Mouse (Mus musculus) CH12.LX (cell line): ENCODE measurements around the gene Zbtb46. TPM values are rescaled to one million over a fixed set of nuclear protein-coding genes. Genes with fewer than 3 reads are reported as not detected.
A peak's percentile ranks its signal among the peaks of the same experiment; 100 is the strongest.

Experiments
- DNase-seq: peaks from one replicate; pipeline ENCODE4 v3.0.0-alpha.2; 2013; ENCODE audit errors: extremely low read depth
- H3K27ac ChIP-seq: 2 replicates; pipeline ENCODE4 v1.5.1; 2012; ENCODE audit warnings: low read depth, mild to moderate bottlenecking, control low read depth, moderate library complexity; ENCODE audit not compliant: insufficient read depth
- H3K27me3 ChIP-seq: replicated peaks from 2 replicates; pipeline ENCODE3; 2012; ENCODE audit warnings: inconsistent platforms
- H3K36me3 ChIP-seq, 2 experiments: replicated peaks in 1 of 2; 2 replicates each; pipeline versions ENCODE3 to v1.6.1; 2012; ENCODE audit warnings: inconsistent platforms in 1 of 2, low read length in 1 of 2, mild to moderate bottlenecking in 1 of 2, mixed read lengths in 1 of 2, moderate library complexity in 1 of 2; ENCODE audit not compliant: control insufficient read depth in 1 of 2, insufficient read depth in 1 of 2
- H3K4me1 ChIP-seq, 2 experiments: 2 replicates each; pipeline ENCODE4 v1.6.1; 2012; ENCODE audit warnings: inconsistent platforms in 1 of 2, moderate library complexity in 1 of 2; ENCODE audit not compliant: insufficient read depth in 2 of 2, control insufficient read depth in 1 of 2
- H3K4me2 ChIP-seq: 2 replicates; pipeline ENCODE4 v1.6.1; 2012; ENCODE audit warnings: low read depth, mild to moderate bottlenecking, control low read depth; ENCODE audit not compliant: poor library complexity, insufficient read depth, severe bottlenecking
- H3K4me3 ChIP-seq, 3 experiments: fragments of 150-350 bp in 1 of 3; sonication (generic) in 1 of 3; replicated peaks in 1 of 3; 2 replicates each; pipeline versions ENCODE3 to v1.5.1; 2011 to 2012; ENCODE audit warnings: low read depth in 2 of 3, low read length in 2 of 3, mild to moderate bottlenecking in 2 of 3, moderate library complexity in 2 of 3, control low read depth in 1 of 3, improper control_type of control experiment in 1 of 3, inconsistent platforms in 1 of 3, mixed read lengths in 1 of 3; ENCODE audit not compliant: poor library complexity in 1 of 3
- H3K79me2 ChIP-seq: replicated peaks from 2 replicates; pipeline ENCODE4 v1.6.1; 2012; ENCODE audit warnings: mild to moderate bottlenecking, moderate library complexity; ENCODE audit not compliant: control insufficient read depth, poor library complexity, insufficient read depth, severe bottlenecking; ENCODE audit errors: extremely low read depth
- H3K9ac ChIP-seq: 2 replicates; pipeline ENCODE4 v1.6.1; 2012; ENCODE audit warnings: low read depth, mild to moderate bottlenecking, control low read depth, moderate library complexity; ENCODE audit not compliant: insufficient read depth
- H3K9me3 ChIP-seq: replicated peaks from 2 replicates; pipeline ENCODE3; 2012; ENCODE audit warnings: low read length, inconsistent platforms, mixed read lengths
- CHD2 ChIP-seq: IDR thresholded peaks from 2 replicates; pipeline ENCODE4 v1.6.1; 2011; ENCODE audit warnings: low read length, improper control_type of control experiment
- CTCF ChIP-seq, 2 experiments: IDR thresholded peaks in 1 of 2; conservative IDR thresholded peaks in 1 of 2; 2 replicates each; pipeline ENCODE4 v1.5.1; 2011 to 2012; ENCODE audit warnings: low read depth in 2 of 2, low read length in 2 of 2, improper control_type of control experiment in 1 of 2, inconsistent platforms in 1 of 2, mild to moderate bottlenecking in 1 of 2, moderate library complexity in 1 of 2
- ETS1 ChIP-seq: conservative IDR thresholded peaks from 2 replicates; pipeline ENCODE4 v1.6.1; 2012; ENCODE audit warnings: low read depth, mild to moderate bottlenecking, inconsistent platforms, low read length, improper control_type of control experiment, moderate library complexity
- GABPA ChIP-seq: IDR thresholded peaks from 2 replicates; pipeline ENCODE4 v1.6.1; 2012; ENCODE audit warnings: low read depth, low read length, improper control_type of control experiment, inconsistent platforms; ENCODE audit not compliant: insufficient replicate concordance
- HCFC1 ChIP-seq: IDR thresholded peaks from 2 replicates; pipeline ENCODE4 v1.6.1; 2012; ENCODE audit warnings: low read depth, mild to moderate bottlenecking, inconsistent platforms, low read length, improper control_type of control experiment
- JUND ChIP-seq: conservative IDR thresholded peaks from 2 replicates; pipeline ENCODE4 v1.6.1; 2011; ENCODE audit warnings: low read depth, low read length, improper control_type of control experiment
- MAFK ChIP-seq: IDR thresholded peaks from 2 replicates; pipeline ENCODE4 v1.6.1; 2011; ENCODE audit warnings: low read length, improper control_type of control experiment; ENCODE audit not compliant: insufficient replicate concordance
- MAX ChIP-seq: IDR thresholded peaks from 2 replicates; pipeline ENCODE4 v1.6.1; 2011; ENCODE audit warnings: low read length, improper control_type of control experiment
- MEF2A ChIP-seq: IDR thresholded peaks from 2 replicates; pipeline ENCODE4 v1.6.1; 2014; ENCODE audit warnings: low read depth, mild to moderate bottlenecking, inconsistent platforms, low read length, improper control_type of control experiment, borderline replicate concordance
- POLR2AphosphoS2 ChIP-seq: IDR thresholded peaks from 2 replicates; pipeline ENCODE4 v1.6.1; 2011; ENCODE audit warnings: low read depth, low read length, improper control_type of control experiment
- RAD21 ChIP-seq: IDR thresholded peaks from 2 replicates; pipeline ENCODE4 v1.6.1; 2011; ENCODE audit warnings: low read depth, mild to moderate bottlenecking, low read length, improper control_type of control experiment, moderate library complexity
- SMC3 ChIP-seq: IDR thresholded peaks from 2 replicates; pipeline ENCODE4 v1.6.1; 2011; ENCODE audit warnings: low read depth, low read length, improper control_type of control experiment
- TBP ChIP-seq: conservative IDR thresholded peaks from 2 replicates; pipeline ENCODE4 v1.6.1; 2011; ENCODE audit warnings: low read depth, low read length, improper control_type of control experiment
- USF1 ChIP-seq: IDR thresholded peaks from 2 replicates; pipeline ENCODE4 v1.6.1; 2014; ENCODE audit warnings: low read depth, mild to moderate bottlenecking, inconsistent platforms, low read length, improper control_type of control experiment
- USF2 ChIP-seq: conservative IDR thresholded peaks from 2 replicates; pipeline ENCODE4 v1.6.1; 2011; ENCODE audit warnings: low read depth, low read length, improper control_type of control experiment
- ZKSCAN1 ChIP-seq: IDR thresholded peaks from 2 replicates; pipeline ENCODE4 v1.6.1; 2012; ENCODE audit warnings: low read depth, inconsistent platforms, low read length, improper control_type of control experiment, borderline replicate concordance
- dilution Hi-C: fragments of 300-500 bp; cut with MboI; formaldehyde crosslinking; loops from 2 replicates; pipeline ENCODE4 v1.14.3; 2020; ENCODE audit warnings: low sequenced_read_pairs; ENCODE audit not compliant: extremely low pct_unique_long_range_greater_than_20kb, extremely low pct_ligation_motif_present
- in situ Hi-C: fragments of 300-500 bp; cut with MboI; formaldehyde crosslinking; loops from 3 replicates; pipeline ENCODE4 v1.14.3; 2019; ENCODE audit warnings: low sequenced_read_pairs, low pct_ligation_motif_present, low pct_unique_long_range_greater_than_20kb, mixed read lengths
- polyA plus RNA-seq: library from polyadenylated mRNA; unstranded; fragments of >175 nt; gene quantifications from 2 replicates; pipeline ENCODE4 v1.2.1, GENCODE M21; 2012; ENCODE audit warnings: low read depth; ENCODE audit not compliant: insufficient read length
- total RNA-seq, 2 experiments: library from RNA; depleted of rRNA; stranded (reverse); fragments of 300-350 nt in 1 of 2; fragments of >200 nt in 1 of 2; gene quantifications; 2 replicates each; pipeline ENCODE4 v1.2.3; 2012 to 2014

Gene Zbtb46
- total and polyA plus RNA-seq, 3 experiments: 5.3 to 9.3 (median 6.7) TPM

DNA sequence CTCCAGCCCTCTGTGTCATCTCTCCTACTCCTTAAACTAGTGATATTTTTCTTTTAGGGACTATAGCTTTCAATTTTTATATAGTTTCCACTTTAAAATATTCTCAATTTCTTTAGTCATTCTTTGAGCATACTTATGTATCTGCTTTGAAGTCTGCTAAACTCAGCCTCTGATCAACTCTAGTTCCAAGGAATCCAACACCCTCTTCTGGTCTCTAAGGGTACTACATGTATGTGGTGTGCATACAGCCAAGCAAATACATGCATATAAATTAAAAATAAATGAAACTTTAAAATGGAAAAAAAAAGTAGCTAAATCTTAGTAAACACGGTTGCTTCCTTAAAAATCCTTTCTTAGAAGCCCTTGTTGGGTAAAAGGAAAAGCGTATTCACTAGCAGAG is 83.4 kb downstream of the Zbtb46 start:
- peak; percentile 62 for DNase-seq
- peaks cover 29 to 71% of the 10 kb centered on the region in 2 experiments for H3K36me3 ChIP-seq
- no peaks in the 10 kb centered on the region for H3K27me3 ChIP-seq
- H3K4me3 ChIP-seq: no peak overlapping the region
- no peak for TF ChIP-seq MAX
- no peak for TF ChIP-seq POLR2AphosphoS2
- no peak for TF ChIP-seq MAFK
- TF ChIP-seq GABPA: no peak
- TF ChIP-seq HCFC1: no peak
- no peak for TF ChIP-seq ZKSCAN1
- no peak for TF ChIP-seq CHD2
- no peak for TF ChIP-seq ETS1
- no peak for TF ChIP-seq USF1
- TF ChIP-seq RAD21: peak; percentile 47
- no peak for TF ChIP-seq USF2
- no peak for TF ChIP-seq JUND
- peak; percentile 28 to 54; a peak in 3 of 4 replicates for TF ChIP-seq CTCF (conservative IDR thresholded peaks at IDR 0.05 in 1 of 2, IDR thresholded peaks at IDR 0.05 in 1 of 2; ENCODE audit: low read depth in 2 of 2, low read length in 2 of 2)
- no peak for TF ChIP-seq TBP
- TF ChIP-seq MEF2A: no peak
- 0 out of 2 replicates have a peak, but pooled peaks have one; percentile 6 for TF ChIP-seq SMC3
- no peak overlapping the region for H3K4me2 ChIP-seq
- in situ Hi-C loops (no loop called here), dilution Hi-C loops (no loop called here)
- no peak overlapping the region for H3K9ac ChIP-seq
- peaks cover 4 to 47% of the 10 kb centered on the region in 2 experiments; a peak in 3 of 4 replicates for H3K4me1 ChIP-seq
- no peaks in the 10 kb centered on the region for H3K9me3 ChIP-seq
- H3K79me2 ChIP-seq: peaks cover 45% of the 10 kb centered on the region
- no peak overlapping the region for H3K27ac ChIP-seq

GRCm38 (mm10) chr2:181370001-181370400 is 89.2 kb downstream of the Zbtb46 start:
- H3K79me2 ChIP-seq: peaks cover 71% of the 10 kb centered on the region
- dilution Hi-C loops: no loop called here
- no peak overlapping the region for H3K4me3 ChIP-seq
- H3K9ac ChIP-seq: no peak overlapping the region
- TF ChIP-seq POLR2AphosphoS2 (no peak), CTCF (conservative IDR thresholded peaks at IDR 0.05 in 1 of 2, IDR thresholded peaks at IDR 0.05 in 1 of 2; ENCODE audit: low read depth in 2 of 2, low read length in 2 of 2) (peak in 1 of 2 experiments; percentile 16; a peak in 2 of 4 replicates)
- H3K36me3 ChIP-seq: peaks cover 9 to 47% of the 10 kb centered on the region in 2 experiments
- H3K4me2 ChIP-seq: no peak overlapping the region
- H3K4me1 ChIP-seq: peaks cover 2 to 34% of the 10 kb centered on the region in 2 experiments; a peak in 3 of 4 replicates
- no peaks in the 10 kb centered on the region for H3K27me3 ChIP-seq
- in situ Hi-C loops: loop anchor here (25.0 kb wide), 1 partner anchor 658 kb away; the partner anchor contains the start of genes Dido1 and Gid8
- no peak overlapping the region for H3K27ac ChIP-seq
- H3K9me3 ChIP-seq: peaks cover 5% of the 10 kb centered on the region
- DNase-seq: no peak
